Mouse (Mus musculus) intestine, embryonic 15.5 days (tissue): Measurements from ENCODE around the gene Cfap97d2. TPM values are rescaled to one million over a fixed set of nuclear protein-coding genes. Genes with fewer than 3 reads are reported as not detected.

Source experiments
- ATAC-seq: fragments of 200-750 bp; cut with Nextera tagmentation; 2 replicates; pipeline ENCODE4 v1.8.0; 2017; ENCODE audit warnings: moderate TSS enrichment, moderate library complexity
- H3K27ac ChIP-seq: fragments of 300-500 bp; sonication (generic); 2 replicates; pipeline ENCODE4 v1.5.1; 2015; ENCODE audit warnings: mild to moderate bottlenecking, inconsistent platforms
- H3K27me3 ChIP-seq: fragments of 300-500 bp; sonication (generic); replicated peaks from 2 replicates; pipeline ENCODE4 v1.6.1; 2015; ENCODE audit warnings: inconsistent platforms
- H3K36me3 ChIP-seq: fragments of 300-500 bp; sonication (generic); 2 replicates; pipeline ENCODE4 v1.6.1; 2015; ENCODE audit warnings: inconsistent platforms
- H3K4me1 ChIP-seq: fragments of 300-500 bp; sonication (generic); replicated peaks from 2 replicates; pipeline ENCODE4 v1.6.1; 2015; ENCODE audit warnings: inconsistent platforms
- H3K4me2 ChIP-seq: fragments of 300-500 bp; sonication (generic); replicated peaks from 2 replicates; pipeline ENCODE4 v1.6.1; 2015; ENCODE audit warnings: mild to moderate bottlenecking, inconsistent platforms
- H3K4me3 ChIP-seq: fragments of 300-500 bp; sonication (generic); replicated peaks from 2 replicates; pipeline ENCODE4 v1.5.1; 2015; ENCODE audit warnings: inconsistent platforms
- H3K9ac ChIP-seq: fragments of 300-500 bp; sonication (generic); 2 replicates; pipeline ENCODE4 v1.6.1; 2015; ENCODE audit warnings: inconsistent platforms
- H3K9me3 ChIP-seq: fragments of 300-500 bp; sonication (generic); 2 replicates; pipeline ENCODE4 v1.6.1; 2016; ENCODE audit warnings: inconsistent platforms
- WGBS: fragments of 180-500 bp; shearing (Covaris S2); methylation state at CpG from one replicate; pipeline ENCODE4 v1.1.7; 2015; 5-methylcytosine and 5-hydroxymethylcytosine counted together
- polyA plus RNA-seq: library from polyadenylated mRNA; unstranded; fragments of >200 nt; fragmentation: Nextera tagmentation; extraction: Ambion mirVana; gene quantifications from 2 replicates; pipeline ENCODE4 v1.2.1, GENCODE M21; 2015

The Cfap97d2 gene
- polyA plus RNA-seq = 0.10 TPM in 1 of 2 replicates, not detected in the other

- Histone ChIP-seq H3K9ac (no peak within 1 kb of the TSS), H3K27me3 (no peaks in the 10 kb centered on the region), H3K4me3 (no peak within 1 kb of the TSS), H3K36me3 (no peaks in the 10 kb centered on the region), H3K27ac (no peak within 1 kb of the TSS), H3K4me2 (no peak within 1 kb of the TSS), H3K9me3 (no peaks in the 10 kb centered on the region), H3K4me1 (peaks cover 7% of the 10 kb centered on the region)
- WGBS = 15% methylated on average over 5 of the region's 5 CpGs
- peak; percentile 71; the same call in 1 of the 2 replicates for ATAC-seq
Measured at GRCm38 (mm10) chr8:13705668-13706067, at the start of gene Cfap97d2. Gene Cfap97d2 (plus strand): TSS chr8:13705889.

- no peaks in the 10 kb centered on the region for H3K9me3 ChIP-seq
- 0 out of 2 replicates have a peak, but pooled peaks cover 4% of the 10 kb centered on the region for H3K4me1 ChIP-seq
- H3K4me3 ChIP-seq = no peak overlapping the region
- no peaks in the 10 kb centered on the region for H3K36me3 ChIP-seq
- no peak overlapping the region for H3K9ac ChIP-seq
- H3K27ac ChIP-seq = no peak overlapping the region
- ATAC-seq = no peak
- H3K27me3 ChIP-seq = no peaks in the 10 kb centered on the region
- no peak overlapping the region for H3K4me2 ChIP-seq
- 72% methylated on average over 12 of the region's 12 CpGs for WGBS
Measured at GRCm38 (mm10) chr8:13657479-13657878, 48.2 kb upstream of the Cfap97d2 start.

GRCm38 (mm10) chr8:13660323-13660722 is 45.4 kb upstream of the Cfap97d2 start:
- H3K27me3 ChIP-seq = no peaks in the 10 kb centered on the region
- no peak overlapping the region for H3K9ac ChIP-seq
- H3K36me3 ChIP-seq = no peaks in the 10 kb centered on the region
- H3K9me3 ChIP-seq = no peaks in the 10 kb centered on the region
- no peak overlapping the region for H3K4me2 ChIP-seq
- no peak for ATAC-seq
- 0 out of 2 replicates have a peak, but pooled peaks cover 4% of the 10 kb centered on the region for H3K4me1 ChIP-seq
- H3K27ac ChIP-seq = no peak overlapping the region
- WGBS = 77% methylated on average over 13 of the region's 13 CpGs
- H3K4me3 ChIP-seq = no peak overlapping the region

- H3K9me3 ChIP-seq = no peaks in the 10 kb centered on the region
- WGBS = 82% methylated on average over 6 of the region's 6 CpGs
- H3K36me3 ChIP-seq = no peaks in the 10 kb centered on the region
- no peak overlapping the region for H3K4me2 ChIP-seq
- H3K4me3 ChIP-seq = no peak overlapping the region
- H3K27ac ChIP-seq = no peak overlapping the region
- H3K4me1 ChIP-seq = peaks cover 30% of the 10 kb centered on the region
- no peaks in the 10 kb centered on the region for H3K27me3 ChIP-seq
- ATAC-seq = no peak
- H3K9ac ChIP-seq = no peak overlapping the region
Measured at GRCm38 (mm10) chr8:13664711-13665210, 40.9 kb upstream of the Cfap97d2 start.

- ATAC-seq = no peak
- H3K36me3 ChIP-seq = no peaks in the 10 kb centered on the region
- no peak overlapping the region for H3K4me3 ChIP-seq
- no peak overlapping the region for H3K27ac ChIP-seq
- no peak overlapping the region for H3K4me2 ChIP-seq
- 78% methylated on average over 4 of the region's 4 CpGs for WGBS
- no peaks in the 10 kb centered on the region for H3K9me3 ChIP-seq
- peaks cover 31% of the 10 kb centered on the region for H3K4me1 ChIP-seq
- H3K9ac ChIP-seq = no peak overlapping the region
- H3K27me3 ChIP-seq = no peaks in the 10 kb centered on the region
Measured at GRCm38 (mm10) chr8:13665538-13665937, 40.2 kb upstream of the Cfap97d2 start.

GRCm38 (mm10) chr8:13665944-13666343 is 39.7 kb upstream of the Cfap97d2 start:
- 62% methylated on average over 8 of the region's 8 CpGs for WGBS
- H3K27me3 ChIP-seq = no peaks in the 10 kb centered on the region
- H3K36me3 ChIP-seq = no peaks in the 10 kb centered on the region
- no peak overlapping the region for H3K9ac ChIP-seq
- H3K4me2 ChIP-seq = no peak overlapping the region
- H3K4me3 ChIP-seq = no peak overlapping the region
- no peak for ATAC-seq
- H3K27ac ChIP-seq = no peak overlapping the region
- H3K9me3 ChIP-seq = no peaks in the 10 kb centered on the region
- H3K4me1 ChIP-seq = peaks cover 31% of the 10 kb centered on the region

- no peaks in the 10 kb centered on the region for H3K36me3 ChIP-seq
- peak; percentile 63 for ATAC-seq
- peak overlapping the region; percentile 86 for H3K27ac ChIP-seq
- no peak overlapping the region for H3K9ac ChIP-seq
- no peaks in the 10 kb centered on the region for H3K27me3 ChIP-seq
- H3K4me2 ChIP-seq = no peak overlapping the region
- no peaks in the 10 kb centered on the region for H3K9me3 ChIP-seq
- 48% methylated on average over 4 of the region's 4 CpGs for WGBS
- no peak overlapping the region for H3K4me3 ChIP-seq
- H3K4me1 ChIP-seq = peaks cover 31% of the 10 kb centered on the region
Measured at GRCm38 (mm10) chr8:13667917-13668316, 37.8 kb upstream of the Cfap97d2 start.

- H3K36me3 ChIP-seq = no peaks in the 10 kb centered on the region
- peak overlapping the region; percentile 86 for H3K27ac ChIP-seq
- H3K4me3 ChIP-seq = no peak overlapping the region
- peaks cover 31% of the 10 kb centered on the region for H3K4me1 ChIP-seq
- peak; percentile 87 for ATAC-seq
- no peak overlapping the region for H3K9ac ChIP-seq
- H3K4me2 ChIP-seq = peak overlapping the region; percentile 4; the same call in 1 of the 2 replicates
- no peaks in the 10 kb centered on the region for H3K27me3 ChIP-seq
- no peaks in the 10 kb centered on the region for H3K9me3 ChIP-seq
- 41% methylated on average over 10 of the region's 10 CpGs for WGBS
Measured at GRCm38 (mm10) chr8:13668367-13668766, 37.3 kb upstream of the Cfap97d2 start.

GRCm38 (mm10) chr8:13670011-13670471 is 35.6 kb upstream of the Cfap97d2 start:
- Histone ChIP-seq H3K9ac (no peak overlapping the region), H3K36me3 (no peaks in the 10 kb centered on the region), H3K4me2 (no peak overlapping the region), H3K27ac (no peak overlapping the region), H3K4me3 (no peak overlapping the region), H3K27me3 (no peaks in the 10 kb centered on the region), H3K4me1 (peaks cover 31% of the 10 kb centered on the region), H3K9me3 (no peaks in the 10 kb centered on the region)
- ATAC-seq = no peak
- 69% methylated on average over 17 of the region's 17 CpGs for WGBS

- ATAC-seq = no peak
- no peak overlapping the region for H3K9ac ChIP-seq
- H3K4me2 ChIP-seq = no peak overlapping the region
- 87% methylated on average over 10 of the region's 10 CpGs for WGBS
- H3K27ac ChIP-seq = no peak overlapping the region
- no peaks in the 10 kb centered on the region for H3K36me3 ChIP-seq
- H3K9me3 ChIP-seq = no peaks in the 10 kb centered on the region
- no peaks in the 10 kb centered on the region for H3K27me3 ChIP-seq
- peaks cover 39% of the 10 kb centered on the region for H3K4me1 ChIP-seq
- no peak overlapping the region for H3K4me3 ChIP-seq
Measured at GRCm38 (mm10) chr8:13671246-13672003, 34.3 kb upstream of the Cfap97d2 start.

GRCm38 (mm10) chr8:13673215-13673614 is 32.5 kb upstream of the Cfap97d2 start:
- Histone ChIP-seq H3K4me1 (peaks cover 30% of the 10 kb centered on the region), H3K4me2 (no peak overlapping the region), H3K4me3 (no peak overlapping the region), H3K9me3 (no peaks in the 10 kb centered on the region), H3K27ac (no peak overlapping the region), H3K27me3 (no peaks in the 10 kb centered on the region), H3K36me3 (no peaks in the 10 kb centered on the region), H3K9ac (no peak overlapping the region)
- no peak for ATAC-seq
- WGBS = 84% methylated on average over 4 of the region's 4 CpGs

- Histone ChIP-seq H3K36me3 (no peaks in the 10 kb centered on the region), H3K4me3 (no peak overlapping the region), H3K27me3 (no peaks in the 10 kb centered on the region), H3K9me3 (no peaks in the 10 kb centered on the region), H3K9ac (no peak overlapping the region), H3K27ac (no peak overlapping the region), H3K4me1 (peaks cover 23% of the 10 kb centered on the region), H3K4me2 (peak overlapping the region; percentile 23; the same call in 1 of the 2 replicates)
- WGBS = 47% methylated on average over 12 of the region's 12 CpGs
- no peak for ATAC-seq
Measured at GRCm38 (mm10) chr8:13674294-13675010, 31.2 kb upstream of the Cfap97d2 start.
